Mouse (Mus musculus) liver, embryonic 16.5 days (tissue): ENCODE measurements at regions not wholly inside any gene's neighbourhood (a gene's known extent, or its start where the extent isn't known, plus 50 kb on each side); places are given as distances from the start of the nearest gene placed in this dataset.
A peak's percentile ranks its signal among the peaks of the same experiment; 100 is the strongest.

Source experiments
- ATAC-seq: fragments of 200-750 bp; cut with Nextera tagmentation; 2 replicates; pipeline ENCODE4 v1.8.0; 2017; ENCODE audit warnings: low read depth, mild to moderate bottlenecking, moderate number of reproducible peaks, moderate library complexity
- H3K27ac ChIP-seq: fragments of 300-500 bp; sonication (generic); 2 replicates; pipeline ENCODE4 v1.5.1; 2014; ENCODE audit warnings: mild to moderate bottlenecking, low read length
- H3K27me3 ChIP-seq: fragments of 300-500 bp; sonication (generic); 2 replicates; pipeline ENCODE4 v1.6.1; 2014; ENCODE audit warnings: low read depth, low read length, mixed read lengths; ENCODE audit not compliant: control insufficient read depth, insufficient read depth
- H3K36me3 ChIP-seq: fragments of 300-500 bp; sonication (generic); 2 replicates; pipeline ENCODE4 v1.6.1; 2014; ENCODE audit warnings: mild to moderate bottlenecking; ENCODE audit not compliant: control insufficient read depth, insufficient read depth
- H3K4me1 ChIP-seq: fragments of 300-500 bp; sonication (generic); 2 replicates; pipeline ENCODE4 v1.6.1; 2014; ENCODE audit warnings: low read depth, low read length, mixed read lengths; ENCODE audit not compliant: control insufficient read depth
- H3K4me2 ChIP-seq: fragments of 300-500 bp; sonication (generic); 2 replicates; pipeline ENCODE4 v1.6.1; 2014; ENCODE audit warnings: low read depth, low read length, mixed read lengths
- H3K4me3 ChIP-seq: fragments of 300-500 bp; sonication (generic); 2 replicates; pipeline ENCODE4 v1.5.1; 2014; ENCODE audit warnings: low read depth, mild to moderate bottlenecking, low read length
- H3K9ac ChIP-seq: fragments of 300-500 bp; sonication (generic); 2 replicates; pipeline ENCODE4 v1.6.1; 2014; ENCODE audit warnings: low read depth, low read length
- H3K9me3 ChIP-seq: fragments of 300-500 bp; sonication (generic); replicated peaks from 2 replicates; pipeline ENCODE4 v1.6.1; 2016; ENCODE audit warnings: low read length; ENCODE audit not compliant: control insufficient read depth
- WGBS: fragments of 180-500 bp; shearing (Covaris S2); extraction: QIAGEN DNeasy Blood & Tissue Kit; methylation state at CpG from one replicate; pipeline ENCODE4 v1.1.7; 2014; ENCODE audit not compliant: insufficient replicate concordance; 5-methylcytosine and 5-hydroxymethylcytosine counted together

GRCm38 (mm10) chr4:99597781-99598180 is 58.3 kb upstream of the Foxd3 start:
- Histone ChIP-seq H3K27ac (no peak overlapping the region), H3K4me3 (no peak overlapping the region), H3K9ac (no peak overlapping the region), H3K36me3 (no peaks in the 10 kb centered on the region), H3K4me1 (no peaks in the 10 kb centered on the region), H3K9me3 (no peaks in the 10 kb centered on the region), H3K27me3 (no peaks in the 10 kb centered on the region), H3K4me2 (no peak overlapping the region)
- WGBS, result 67% methylated on average over 5 of the region's 5 CpGs
- no peak for ATAC-seq

GRCm38 (mm10) chr4:99600741-99601140 is 55.4 kb upstream of the Foxd3 start:
- WGBS, result 25% methylated on average over 10 of the region's 10 CpGs
- no peak overlapping the region for H3K9ac ChIP-seq
- H3K9me3 ChIP-seq, result no peaks in the 10 kb centered on the region
- no peak overlapping the region for H3K27ac ChIP-seq
- no peaks in the 10 kb centered on the region for H3K27me3 ChIP-seq
- no peaks in the 10 kb centered on the region for H3K36me3 ChIP-seq
- no peak for ATAC-seq
- H3K4me1 ChIP-seq, result no peaks in the 10 kb centered on the region
- H3K4me3 ChIP-seq, result no peak overlapping the region
- 0 out of 2 replicates have a peak overlapping the region, but pooled peaks have one; percentile 10 for H3K4me2 ChIP-seq

GRCm38 (mm10) chr4:99601463-99601862 is 54.6 kb upstream of the Foxd3 start:
- Histone ChIP-seq H3K36me3 (no peaks in the 10 kb centered on the region), H3K27ac (no peak overlapping the region), H3K9ac (no peak overlapping the region), H3K4me2 (no peak overlapping the region), H3K27me3 (no peaks in the 10 kb centered on the region), H3K4me1 (no peaks in the 10 kb centered on the region), H3K4me3 (no peak overlapping the region), H3K9me3 (no peaks in the 10 kb centered on the region)
- 45% methylated on average over 6 of the region's 6 CpGs for WGBS
- no peak for ATAC-seq
